Mouse (Mus musculus): ENCODE measurements around the gene Drc3. TPM values are rescaled to one million over a fixed set of nuclear protein-coding genes. Genes with fewer than 3 reads are reported as not detected.
A peak's percentile ranks its signal among the peaks of the same experiment; 100 is the strongest.

The Drc3 gene
- polyA plus RNA-seq, 1 experiment from 2014 or later, result 7.9 TPM

DNA sequence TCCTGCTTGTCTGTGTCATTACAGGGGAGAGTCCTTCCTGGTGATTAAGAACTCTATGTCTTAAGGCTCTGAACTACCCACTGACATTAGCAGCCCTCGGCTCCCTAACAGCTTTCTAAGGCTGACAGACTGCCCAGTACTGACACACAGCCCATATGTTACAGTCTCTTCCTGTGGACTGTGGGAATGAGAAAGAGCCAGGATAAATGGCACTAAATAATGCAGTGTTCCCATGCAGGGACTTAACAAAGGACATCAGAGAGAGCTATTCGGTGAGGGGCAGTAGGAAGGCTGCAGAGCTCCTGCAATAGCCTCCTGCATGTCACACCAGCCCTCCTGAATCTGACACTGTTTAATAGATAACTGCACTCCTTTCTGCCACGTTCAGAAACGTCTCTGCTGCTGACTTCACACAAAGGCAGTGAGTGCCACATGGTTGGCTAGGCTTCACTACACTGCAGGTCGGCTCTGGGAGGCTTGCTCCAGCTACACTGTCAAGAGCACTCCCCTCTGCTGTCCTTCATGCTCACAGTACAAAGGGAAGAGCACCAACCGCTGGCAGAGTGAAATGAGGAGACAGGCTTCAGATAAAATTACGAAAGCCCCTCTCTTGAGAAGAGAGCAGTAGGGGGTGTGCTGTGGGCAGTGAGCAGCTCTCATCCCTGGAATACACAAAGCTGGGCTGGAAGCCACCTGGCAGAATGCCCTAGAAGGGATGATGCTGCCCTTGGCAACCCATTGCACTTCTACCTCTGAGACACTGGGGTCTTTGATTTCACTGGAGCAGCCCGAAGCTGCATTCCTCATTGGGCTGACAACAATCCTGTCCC is 41.9 kb upstream of the Drc3 start:
- Histone ChIP-seq H3K27ac (replicated peaks; ENCODE audit: low read depth, low read length) (peak overlapping the region; percentile 48), H3K4me1 (ENCODE audit: control insufficient read depth, insufficient read depth, low read length) (peaks cover 39% of the 10 kb centered on the region), H3K4me2 (ENCODE audit: low read depth, low read length) (0 out of 2 replicates have a peak overlapping the region, but pooled peaks have one; percentile 0), H3K9ac (ENCODE audit: low read depth, low read length) (peak overlapping the region; percentile 2; the same call in 1 of the 2 replicates), H3K4me3 (ENCODE audit: low read depth, low read length) (no peak overlapping the region), H3K9me3 (ENCODE audit: control insufficient read depth, low read length) (peaks cover 5% of the 10 kb centered on the region; the same call in 1 of the 2 replicates), H3K36me3 (ENCODE audit: control insufficient read depth, insufficient read depth, low read length) (no peaks in the 10 kb centered on the region), H3K27me3 (replicated peaks; ENCODE audit: control insufficient read depth, insufficient read depth, low read length) (no peaks in the 10 kb centered on the region)
- WGBS, result 11% methylated on average over 8 of the region's 8 CpGs
- peak; percentile 76 for ATAC-seq (ENCODE audit: low read depth)
- peak; percentile 90 for DNase-seq (ENCODE audit: low spot score)

DNA sequence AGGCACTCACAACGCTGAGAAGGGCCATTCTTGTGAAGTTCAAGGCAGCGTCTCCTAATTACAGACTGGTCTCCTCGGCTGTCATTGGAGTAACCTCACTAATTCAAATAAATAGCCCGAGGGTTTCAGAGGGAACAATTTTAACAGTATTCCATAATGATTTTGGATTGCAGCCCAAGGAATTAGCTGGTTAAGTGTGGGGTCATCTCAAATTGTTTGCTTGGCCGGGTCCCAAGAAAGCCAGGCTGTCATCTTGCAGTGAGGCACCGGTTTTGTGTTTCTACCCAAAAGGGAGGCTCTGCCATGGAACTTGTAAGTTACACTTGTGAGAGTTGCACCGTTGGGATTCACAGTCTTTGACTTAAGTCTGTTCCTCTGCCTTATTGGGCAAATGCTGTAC is 36.9 kb upstream of the Drc3 start:
- Histone ChIP-seq H3K4me2 (ENCODE audit: low read depth, low read length) (no peak overlapping the region), H3K36me3 (ENCODE audit: control insufficient read depth, insufficient read depth, low read length) (no peaks in the 10 kb centered on the region), H3K27ac (replicated peaks; ENCODE audit: low read depth, low read length) (no peak overlapping the region; the same call in 1 of the 2 replicates), H3K9ac (ENCODE audit: low read depth, low read length) (no peak overlapping the region), H3K4me3 (ENCODE audit: low read depth, low read length) (no peak overlapping the region), H3K27me3 (replicated peaks; ENCODE audit: control insufficient read depth, insufficient read depth, low read length) (no peaks in the 10 kb centered on the region), H3K9me3 (ENCODE audit: control insufficient read depth, low read length) (no peaks in the 10 kb centered on the region), H3K4me1 (ENCODE audit: control insufficient read depth, insufficient read depth, low read length) (peaks cover 27% of the 10 kb centered on the region)
- WGBS, result 33% methylated on average over 7 of the region's 7 CpGs
- ATAC-seq (ENCODE audit: low read depth) (no peak), DNase-seq (ENCODE audit: low spot score) (peak; percentile 76)

DNA sequence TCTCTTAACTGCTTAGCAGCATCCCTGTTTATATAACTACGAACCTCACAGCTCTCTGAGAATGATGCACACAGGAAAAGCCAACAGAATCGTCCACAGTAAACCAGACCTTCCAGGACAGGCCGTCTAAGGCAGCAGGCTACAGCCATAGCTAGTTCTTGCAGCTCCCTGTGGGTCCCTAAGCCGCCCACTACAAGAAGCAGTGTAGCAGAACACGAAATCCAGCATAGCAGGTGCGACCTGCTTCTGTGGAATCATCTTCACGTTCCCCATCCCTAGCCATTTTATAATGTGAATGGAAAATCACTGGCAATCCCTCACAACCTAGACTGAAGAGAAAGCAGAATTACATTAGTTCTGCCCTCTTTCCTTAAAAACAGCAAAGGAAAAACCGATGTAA is 36.2 kb upstream of the Drc3 start:
- Histone ChIP-seq H3K36me3 (ENCODE audit: control insufficient read depth, insufficient read depth, low read length) (no peaks in the 10 kb centered on the region), H3K4me2 (ENCODE audit: low read depth, low read length) (no peak overlapping the region), H3K9me3 (ENCODE audit: control insufficient read depth, low read length) (no peaks in the 10 kb centered on the region), H3K4me3 (ENCODE audit: low read depth, low read length) (no peak overlapping the region), H3K4me1 (ENCODE audit: control insufficient read depth, insufficient read depth, low read length) (peaks cover 21% of the 10 kb centered on the region), H3K27me3 (replicated peaks; ENCODE audit: control insufficient read depth, insufficient read depth, low read length) (no peaks in the 10 kb centered on the region), H3K9ac (ENCODE audit: low read depth, low read length) (no peak overlapping the region), H3K27ac (replicated peaks; ENCODE audit: low read depth, low read length) (peak overlapping the region; percentile 0; the same call in 1 of the 2 replicates)
- ATAC-seq (ENCODE audit: low read depth), result no peak
- DNase-seq (ENCODE audit: low spot score), result no peak
- 74% methylated on average over 8 of the region's 8 CpGs for WGBS

DNA sequence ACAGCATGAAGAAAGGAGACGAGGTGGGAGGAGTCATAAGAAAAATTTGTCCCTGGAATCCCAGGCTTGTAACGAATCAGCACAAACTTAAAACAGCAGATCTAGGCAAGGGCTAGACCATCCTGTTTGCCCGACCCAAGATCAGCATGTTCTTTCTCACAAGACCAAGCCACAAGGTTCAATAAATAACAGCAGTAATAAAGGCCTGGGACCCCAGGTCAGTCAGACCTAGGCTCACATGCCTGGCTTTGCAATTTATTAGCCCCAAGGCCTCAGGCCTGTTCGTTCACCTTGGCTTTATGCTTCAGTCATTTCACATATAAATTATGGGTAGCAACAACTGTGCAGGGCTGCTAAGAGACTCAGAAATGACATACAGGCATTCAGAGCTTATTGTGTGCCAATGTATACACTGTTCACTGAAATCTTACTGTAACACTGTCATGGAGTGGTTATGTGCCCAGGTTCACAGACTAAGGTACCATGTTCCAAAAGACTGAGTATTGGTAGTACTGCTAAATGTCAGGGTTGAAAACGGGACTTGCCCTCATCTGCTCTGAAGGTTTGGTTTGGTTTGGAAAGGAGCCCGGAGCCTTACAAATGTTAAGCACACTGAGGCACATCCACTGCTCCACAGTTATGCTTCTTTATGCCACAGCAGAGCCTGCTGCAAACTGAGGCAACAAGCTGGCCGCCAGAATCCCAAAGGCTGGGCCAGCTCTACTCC is 35.6 kb upstream of the Drc3 start:
- no peak overlapping the region for H3K9ac ChIP-seq (ENCODE audit: low read depth, low read length)
- H3K4me3 ChIP-seq (ENCODE audit: low read depth, low read length), result no peak overlapping the region
- WGBS, result 64% methylated on average over 7 of the region's 7 CpGs
- H3K27me3 ChIP-seq (replicated peaks; ENCODE audit: control insufficient read depth, insufficient read depth, low read length), result no peaks in the 10 kb centered on the region
- H3K9me3 ChIP-seq (ENCODE audit: control insufficient read depth, low read length), result no peaks in the 10 kb centered on the region
- ATAC-seq (ENCODE audit: low read depth) (no peak), DNase-seq (ENCODE audit: low spot score) (no peak)
- no peaks in the 10 kb centered on the region for H3K36me3 ChIP-seq (ENCODE audit: control insufficient read depth, insufficient read depth, low read length)
- 0 out of 2 replicates have a peak overlapping the region, but pooled peaks have one; percentile 0 for H3K27ac ChIP-seq (replicated peaks; ENCODE audit: low read depth, low read length)
- H3K4me2 ChIP-seq (ENCODE audit: low read depth, low read length), result no peak overlapping the region
- H3K4me1 ChIP-seq (ENCODE audit: control insufficient read depth, insufficient read depth, low read length), result peaks cover 15% of the 10 kb centered on the region

DNA sequence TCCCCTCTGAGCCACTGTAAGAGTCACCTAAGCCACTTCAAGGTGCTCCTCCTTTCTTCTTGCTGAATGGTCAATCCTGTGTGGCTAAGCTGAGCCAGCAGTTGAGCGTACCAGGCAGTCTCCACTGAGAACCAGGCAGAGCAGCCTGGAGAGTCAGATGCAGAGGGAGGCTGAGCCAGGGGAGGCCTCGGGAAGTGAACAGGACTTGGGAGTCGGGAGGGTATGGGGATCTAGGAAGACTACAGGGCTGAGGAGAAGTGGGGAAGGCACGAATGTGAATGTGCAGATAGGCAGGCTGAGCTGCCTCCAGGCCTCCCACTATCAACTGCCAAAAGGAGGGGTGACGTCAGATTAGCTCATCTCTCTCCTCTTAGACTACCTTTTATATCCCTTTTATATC is 34.4 kb upstream of the Drc3 start:
- Histone ChIP-seq H3K4me2 (ENCODE audit: low read depth, low read length) (no peak overlapping the region), H3K9me3 (ENCODE audit: control insufficient read depth, low read length) (no peaks in the 10 kb centered on the region), H3K4me1 (ENCODE audit: control insufficient read depth, insufficient read depth, low read length) (peaks cover 15% of the 10 kb centered on the region), H3K4me3 (ENCODE audit: low read depth, low read length) (no peak overlapping the region), H3K36me3 (ENCODE audit: control insufficient read depth, insufficient read depth, low read length) (no peaks in the 10 kb centered on the region), H3K27me3 (replicated peaks; ENCODE audit: control insufficient read depth, insufficient read depth, low read length) (no peaks in the 10 kb centered on the region), H3K9ac (ENCODE audit: low read depth, low read length) (no peak overlapping the region), H3K27ac (replicated peaks; ENCODE audit: low read depth, low read length) (no peak overlapping the region)
- ATAC-seq (ENCODE audit: low read depth) (no peak), DNase-seq (ENCODE audit: low spot score) (no peak)
- 61% methylated on average over 5 of the region's 5 CpGs for WGBS

- H3K27me3 ChIP-seq (replicated peaks; ENCODE audit: control insufficient read depth, insufficient read depth, low read length), result no peaks in the 10 kb centered on the region
- H3K4me2 ChIP-seq (ENCODE audit: low read depth, low read length), result no peak overlapping the region
- H3K4me1 ChIP-seq (ENCODE audit: control insufficient read depth, insufficient read depth, low read length), result peaks cover 15% of the 10 kb centered on the region
- WGBS, result 66% methylated on average over 10 of the region's 10 CpGs
- ATAC-seq (ENCODE audit: low read depth) (0 out of 2 replicates have a peak, but pooled peaks have one; percentile 33), DNase-seq (ENCODE audit: low spot score) (no peak)
- no peaks in the 10 kb centered on the region for H3K9me3 ChIP-seq (ENCODE audit: control insufficient read depth, low read length)
- H3K36me3 ChIP-seq (ENCODE audit: control insufficient read depth, insufficient read depth, low read length), result no peaks in the 10 kb centered on the region
- H3K27ac ChIP-seq (replicated peaks; ENCODE audit: low read depth, low read length), result no peak overlapping the region
- no peak overlapping the region for H3K4me3 ChIP-seq (ENCODE audit: low read depth, low read length)
- no peak overlapping the region for H3K9ac ChIP-seq (ENCODE audit: low read depth, low read length)
Measured at GRCm38 (mm10) chr11:60319257-60320066, 33.7 kb upstream of the Drc3 start.

- H3K4me3 ChIP-seq (ENCODE audit: low read depth, low read length), result no peak overlapping the region
- no peaks in the 10 kb centered on the region for H3K27me3 ChIP-seq (replicated peaks; ENCODE audit: control insufficient read depth, insufficient read depth, low read length)
- H3K27ac ChIP-seq (replicated peaks; ENCODE audit: low read depth, low read length), result no peak overlapping the region
- DNase-seq (ENCODE audit: low spot score), result no peak
- peaks cover 15% of the 10 kb centered on the region for H3K4me1 ChIP-seq (ENCODE audit: control insufficient read depth, insufficient read depth, low read length)
- H3K9me3 ChIP-seq (ENCODE audit: control insufficient read depth, low read length), result no peaks in the 10 kb centered on the region
- WGBS, result 73% methylated on average over 8 of the region's 8 CpGs
- ATAC-seq (ENCODE audit: low read depth), result no peak
- no peak overlapping the region for H3K9ac ChIP-seq (ENCODE audit: low read depth, low read length)
- no peaks in the 10 kb centered on the region for H3K36me3 ChIP-seq (ENCODE audit: control insufficient read depth, insufficient read depth, low read length)
- H3K4me2 ChIP-seq (ENCODE audit: low read depth, low read length), result no peak overlapping the region
Measured at GRCm38 (mm10) chr11:60320426-60321037, 32.6 kb upstream of the Drc3 start.

GRCm38 (mm10) chr11:60321438-60321837 is 31.7 kb upstream of the Drc3 start:
- 67% methylated on average over 2 of the region's 2 CpGs for WGBS
- no peak overlapping the region for H3K4me3 ChIP-seq (ENCODE audit: low read depth, low read length)
- H3K27me3 ChIP-seq (replicated peaks; ENCODE audit: control insufficient read depth, insufficient read depth, low read length), result no peaks in the 10 kb centered on the region
- no peak overlapping the region for H3K27ac ChIP-seq (replicated peaks; ENCODE audit: low read depth, low read length)
- H3K4me1 ChIP-seq (ENCODE audit: control insufficient read depth, insufficient read depth, low read length), result peaks cover 12% of the 10 kb centered on the region
- H3K9ac ChIP-seq (ENCODE audit: low read depth, low read length), result no peak overlapping the region
- no peak overlapping the region for H3K4me2 ChIP-seq (ENCODE audit: low read depth, low read length)
- ATAC-seq (ENCODE audit: low read depth), result no peak
- DNase-seq (ENCODE audit: low spot score), result no peak
- H3K9me3 ChIP-seq (ENCODE audit: control insufficient read depth, low read length), result no peaks in the 10 kb centered on the region
- no peaks in the 10 kb centered on the region for H3K36me3 ChIP-seq (ENCODE audit: control insufficient read depth, insufficient read depth, low read length)

All from embryonic facial prominence, embryonic 14.5 days (tissue).